Mouse (Mus musculus) layer of hippocampus, adult 2 months (tissue): ENCODE results near the gene Tgfb1. TPM values are rescaled to one million over a fixed set of nuclear protein-coding genes. Genes with fewer than 3 reads are reported as not detected.

Source experiments
- DNase-seq, 2 experiments: peaks; one replicate each; pipeline ENCODE4 v3.0.0; 2022; ENCODE audit warnings: low spot score in 2 of 2
- H3K27ac ChIP-seq: fragments of 200-600 bp; 2 replicates; pipeline ENCODE4 v1.8.1; 2022
- H3K4me3 ChIP-seq: fragments of 200-600 bp; 2 replicates; pipeline ENCODE4 v1.8.1; 2022; ENCODE audit warnings: mild to moderate bottlenecking
- CTCF ChIP-seq: fragments of 200-600 bp; conservative IDR thresholded peaks from 2 replicates; pipeline ENCODE4 v1.8.1; 2022; ENCODE audit warnings: antibody characterized with exemption, mild to moderate bottlenecking, moderate library complexity
- total RNA-seq, 2 experiments: library from RNA; stranded (reverse); gene quantifications; 2 replicates each; pipeline ENCODE4 v1.2.3; 2021

Gene Tgfb1
- total RNA-seq, 2 experiments from 2014 or later = 6.9 TPM

DNA sequence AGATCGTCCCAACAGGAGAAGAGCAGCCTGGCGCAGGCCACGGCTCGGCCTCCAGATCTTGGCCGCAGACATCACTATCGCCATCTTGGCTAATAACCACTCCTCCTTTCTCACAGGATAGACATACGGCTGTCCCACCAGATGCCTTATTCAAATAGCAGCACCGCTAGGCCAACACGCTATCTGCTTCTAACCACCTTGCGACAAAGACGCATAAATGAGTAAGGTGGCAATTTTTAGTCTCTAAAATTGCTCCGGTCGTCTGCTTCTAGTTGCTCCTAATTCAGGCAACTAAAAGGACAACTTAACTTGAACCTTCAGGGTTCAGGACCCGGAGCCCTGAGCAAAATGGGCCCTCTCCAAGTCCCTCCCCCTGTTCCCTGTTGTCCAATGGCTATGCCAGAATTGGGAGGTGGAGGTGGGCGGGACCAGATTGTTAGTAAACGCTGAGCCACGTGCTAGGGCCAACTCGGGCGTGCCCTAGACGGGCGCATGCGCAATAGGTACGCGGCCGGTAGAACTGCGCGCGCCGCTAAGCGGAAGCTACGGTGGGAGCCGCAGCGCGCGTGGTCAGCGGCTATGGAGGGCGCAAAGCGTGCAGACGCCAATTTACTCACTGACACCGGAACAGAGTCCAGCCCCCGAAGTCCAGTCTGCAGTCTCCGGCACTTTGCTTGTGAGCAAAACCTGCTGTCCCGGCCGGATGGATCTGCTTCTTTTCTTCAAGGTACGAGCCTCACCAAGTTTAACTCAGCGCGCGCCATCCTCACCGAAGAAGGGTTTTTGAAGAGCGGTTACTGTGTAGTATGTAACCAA is 27.9 kb upstream of the Tgfb1 start, which contains the start of the genes Bckdha and Exosc5:
TSS of gene Bckdha (minus strand) at position 325 of the 816 bp plus-strand sequence.
TSS of gene Exosc5 (plus strand) at position 508 of the 816 bp plus-strand sequence.
- Histone ChIP-seq H3K27ac (peak within 1 kb of the TSS; percentile 100), H3K4me3 (peak within 1 kb of the TSS; percentile 74)
- no peak for TF ChIP-seq CTCF
- DNase-seq = peak; percentile 99

DNA sequence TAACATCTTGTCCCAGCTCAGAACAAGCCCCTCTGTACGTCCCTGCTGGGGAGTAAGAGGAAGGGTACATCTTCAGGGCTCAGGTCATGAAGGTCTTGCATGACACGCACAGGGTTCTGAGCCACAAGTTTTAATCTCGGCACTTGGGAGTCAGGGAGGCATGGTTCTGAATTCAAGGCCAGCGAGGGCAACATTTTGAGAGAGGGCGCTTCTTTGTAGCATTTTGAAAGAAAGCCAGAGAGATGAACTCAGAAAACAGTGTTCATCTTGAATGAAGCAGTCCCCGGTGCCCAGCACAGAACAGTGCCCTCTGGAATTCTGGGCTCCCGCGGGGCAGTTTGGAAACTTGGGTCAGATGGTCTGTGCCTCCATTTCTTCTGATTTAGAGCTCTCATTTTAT is 20.4 kb upstream of the Tgfb1 start:
- H3K4me3 ChIP-seq = no peak overlapping the region
- DNase-seq = no peak
- no peak for TF ChIP-seq CTCF
- H3K27ac ChIP-seq = no peak overlapping the region

DNA sequence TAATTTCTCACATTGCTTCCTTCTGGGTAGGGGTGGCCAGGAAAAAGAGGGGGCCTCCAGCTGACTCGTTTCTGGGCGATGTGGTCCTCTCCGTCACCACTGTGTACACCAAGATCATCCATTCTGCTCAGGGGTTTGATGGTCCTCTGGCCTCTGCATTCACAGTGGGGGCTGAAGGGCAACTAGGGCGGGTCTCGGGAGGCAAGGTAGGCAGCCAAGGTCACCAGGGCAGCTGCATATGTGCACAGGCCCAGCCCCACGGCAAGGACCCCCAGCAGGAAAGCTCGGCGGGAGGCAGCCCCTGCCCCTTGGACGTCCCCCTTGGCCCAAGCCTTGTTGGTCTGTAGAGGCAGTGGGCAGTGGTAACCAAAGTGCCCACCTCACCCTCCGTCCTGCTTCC is 17.6 kb upstream of the Tgfb1 start:
- Histone ChIP-seq H3K27ac (no peak overlapping the region), H3K4me3 (no peak overlapping the region)
- no peak for DNase-seq
- TF ChIP-seq CTCF = no peak

DNA sequence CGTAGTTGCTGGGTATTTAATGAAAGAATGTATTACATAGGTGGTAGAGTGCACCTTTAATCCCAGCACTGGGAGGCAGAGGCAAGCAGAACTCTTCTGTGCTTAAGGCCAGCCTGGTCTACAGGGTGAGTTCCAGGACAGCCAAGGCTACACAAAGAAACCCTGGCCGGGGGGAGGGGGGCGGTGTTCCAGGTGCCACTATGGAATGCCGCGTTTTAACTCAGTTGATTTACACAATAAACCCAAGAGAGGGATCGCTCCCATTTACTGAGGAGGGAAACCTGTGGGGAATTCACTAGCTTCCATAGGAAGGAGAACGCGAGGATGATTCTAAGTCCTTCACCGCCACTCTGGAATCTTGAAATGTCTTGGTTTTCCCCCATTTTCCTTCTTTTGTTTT is 17.2 kb upstream of the Tgfb1 start:
- Histone ChIP-seq H3K27ac (no peak overlapping the region), H3K4me3 (no peak overlapping the region)
- TF ChIP-seq CTCF = no peak
- no peak for DNase-seq

DNA sequence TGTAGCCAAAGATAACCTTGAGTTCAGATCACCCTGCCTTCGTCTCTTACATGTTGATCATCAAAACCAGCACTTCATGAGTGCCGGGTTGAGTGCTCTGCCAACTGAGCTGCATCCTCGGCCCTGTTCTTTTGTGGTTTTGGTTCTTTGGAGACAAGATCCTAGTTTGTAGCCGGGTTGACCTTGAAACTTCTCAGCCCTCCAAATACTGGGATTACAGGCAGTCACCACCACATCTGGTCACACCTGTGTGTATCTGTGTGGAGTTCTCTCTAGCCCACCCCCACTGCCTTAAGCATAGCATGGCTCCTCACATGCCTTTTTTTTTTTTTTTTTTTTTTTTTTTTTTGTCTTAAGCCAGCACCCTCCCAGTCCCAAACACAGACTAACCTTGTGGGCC is 16.7 kb upstream of the Tgfb1 start:
- Histone ChIP-seq H3K4me3 (no peak overlapping the region), H3K27ac (no peak overlapping the region)
- DNase-seq = no peak
- TF ChIP-seq CTCF = no peak

DNA sequence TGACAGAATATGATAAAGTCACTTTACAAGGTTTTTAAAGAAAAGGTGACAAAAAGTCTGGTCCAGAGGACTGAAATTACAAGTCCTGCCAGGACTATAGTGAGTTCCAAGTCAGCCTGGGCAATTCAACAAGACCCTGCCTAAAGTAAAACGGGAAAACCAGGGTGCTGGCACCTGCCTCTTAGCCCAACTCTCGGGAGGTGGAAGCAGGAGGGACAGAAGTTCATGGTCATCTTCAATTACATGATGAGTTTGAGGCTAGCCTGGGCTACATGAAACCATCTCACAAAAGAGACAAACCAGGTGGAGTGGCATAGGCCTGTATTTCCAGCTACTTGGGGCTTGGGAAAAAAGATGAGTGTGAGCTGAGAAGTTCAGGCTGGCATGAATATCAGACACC is 15.1 kb upstream of the Tgfb1 start:
- no peak overlapping the region for H3K4me3 ChIP-seq
- H3K27ac ChIP-seq = no peak overlapping the region
- TF ChIP-seq CTCF = no peak
- no peak for DNase-seq

DNA sequence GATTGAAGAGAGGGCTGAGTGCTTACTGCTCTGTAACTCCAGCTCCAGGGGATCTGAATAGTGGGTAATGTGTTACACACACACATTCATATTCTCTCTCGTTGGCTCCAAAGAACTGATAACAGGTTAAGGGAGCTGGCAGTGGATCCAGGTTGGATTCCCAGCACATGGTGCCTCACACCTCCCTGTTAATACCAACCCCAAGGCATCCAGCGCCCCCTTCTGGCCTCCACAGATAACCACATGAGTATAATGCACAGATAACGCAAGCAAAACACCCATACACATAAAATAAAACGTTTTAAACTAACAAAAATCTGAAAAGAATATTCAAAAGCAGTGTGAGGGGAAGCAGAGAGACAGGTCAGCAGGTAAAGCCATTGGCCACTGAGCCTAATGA is 14.4 kb upstream of the Tgfb1 start:
- peak; percentile 50 for TF ChIP-seq CTCF

DNA sequence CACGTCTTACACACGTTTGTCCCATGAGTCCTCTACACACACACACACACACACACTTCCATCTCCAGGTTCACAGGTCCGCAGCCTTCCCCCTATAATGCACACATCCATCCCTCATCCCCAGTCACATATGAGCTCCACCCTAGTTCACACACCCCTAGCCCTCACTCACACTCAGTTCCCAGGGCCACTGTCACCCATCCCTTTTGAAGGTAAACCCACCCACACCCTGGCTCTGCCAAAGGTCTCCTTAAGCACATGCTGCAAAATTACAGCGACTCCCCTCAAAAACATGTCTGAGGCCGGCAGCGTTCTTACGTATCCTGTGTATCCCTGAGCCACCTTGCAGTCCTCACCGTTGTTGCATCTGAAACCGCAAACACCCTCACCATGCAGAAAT is 12.5 kb upstream of the Tgfb1 start:
- no peak for TF ChIP-seq CTCF
- no peak for DNase-seq
- H3K27ac ChIP-seq = no peak overlapping the region
- no peak overlapping the region; the same call in 1 of the 2 replicates for H3K4me3 ChIP-seq

More for the DNA sequence above, 14.4 kb upstream of the Tgfb1 start:
- no peak overlapping the region for H3K27ac ChIP-seq
- H3K4me3 ChIP-seq = no peak overlapping the region
- no peak for DNase-seq

DNA sequence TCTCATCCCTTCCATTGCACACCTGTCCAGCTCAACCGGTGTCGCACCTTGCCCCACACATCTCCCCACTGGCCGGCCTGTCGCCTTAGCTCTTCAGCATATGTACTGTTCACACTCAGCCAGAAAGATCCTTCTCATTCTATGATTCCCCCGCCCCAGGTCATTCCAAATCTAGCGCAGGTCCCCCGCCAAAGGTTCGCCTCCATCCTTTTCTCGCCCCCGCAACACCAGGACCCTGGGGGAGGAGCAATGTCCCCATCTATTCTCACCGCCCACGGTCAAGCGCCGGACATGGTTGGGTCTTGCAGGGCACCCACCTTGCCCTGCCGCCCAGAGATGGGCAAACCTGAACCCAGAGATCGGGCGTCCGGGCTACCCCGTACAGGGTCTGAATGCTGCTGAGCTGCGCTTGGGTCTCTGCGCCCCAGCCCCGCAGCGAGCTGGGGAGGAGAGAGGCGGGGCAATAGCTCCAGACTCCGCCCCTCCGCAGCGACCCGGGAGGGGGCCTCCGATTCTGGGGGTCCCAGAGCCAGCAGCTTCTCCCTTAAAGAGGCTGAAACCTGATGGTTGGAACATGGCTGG is 12.0 kb upstream of the Tgfb1 start, which contains the start of gene Tmem91:
TSS of gene Tmem91 (minus strand) at position 448 of the 582 bp plus-strand sequence.
- no peak for DNase-seq
- TF ChIP-seq CTCF = no peak
- Histone ChIP-seq H3K4me3 (peak within 1 kb of the TSS; percentile 28), H3K27ac (no peak within 1 kb of the TSS)

DNA sequence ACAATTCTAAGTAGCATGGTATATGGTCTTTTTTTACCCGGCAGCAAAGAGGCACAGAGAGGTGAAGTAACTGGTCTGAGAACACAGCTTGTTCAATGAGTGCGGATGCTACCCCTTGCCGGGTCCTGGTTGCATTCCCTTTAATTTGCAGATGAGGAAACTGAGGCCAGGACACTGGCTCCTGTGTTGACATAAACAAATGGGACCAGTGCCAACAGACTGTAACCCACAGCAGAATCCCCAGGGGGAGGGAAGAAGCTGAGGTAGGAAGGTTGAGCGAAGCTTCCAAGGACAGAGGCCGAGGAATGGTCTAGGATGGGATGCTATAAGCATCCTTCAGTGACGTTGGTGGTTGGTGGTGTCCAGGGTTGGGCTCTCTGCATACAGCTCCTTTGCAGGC is 11.4 kb upstream of the Tgfb1 start:
- H3K4me3 ChIP-seq = no peak overlapping the region
- H3K27ac ChIP-seq = no peak overlapping the region
- TF ChIP-seq CTCF = no peak
- no peak for DNase-seq

DNA sequence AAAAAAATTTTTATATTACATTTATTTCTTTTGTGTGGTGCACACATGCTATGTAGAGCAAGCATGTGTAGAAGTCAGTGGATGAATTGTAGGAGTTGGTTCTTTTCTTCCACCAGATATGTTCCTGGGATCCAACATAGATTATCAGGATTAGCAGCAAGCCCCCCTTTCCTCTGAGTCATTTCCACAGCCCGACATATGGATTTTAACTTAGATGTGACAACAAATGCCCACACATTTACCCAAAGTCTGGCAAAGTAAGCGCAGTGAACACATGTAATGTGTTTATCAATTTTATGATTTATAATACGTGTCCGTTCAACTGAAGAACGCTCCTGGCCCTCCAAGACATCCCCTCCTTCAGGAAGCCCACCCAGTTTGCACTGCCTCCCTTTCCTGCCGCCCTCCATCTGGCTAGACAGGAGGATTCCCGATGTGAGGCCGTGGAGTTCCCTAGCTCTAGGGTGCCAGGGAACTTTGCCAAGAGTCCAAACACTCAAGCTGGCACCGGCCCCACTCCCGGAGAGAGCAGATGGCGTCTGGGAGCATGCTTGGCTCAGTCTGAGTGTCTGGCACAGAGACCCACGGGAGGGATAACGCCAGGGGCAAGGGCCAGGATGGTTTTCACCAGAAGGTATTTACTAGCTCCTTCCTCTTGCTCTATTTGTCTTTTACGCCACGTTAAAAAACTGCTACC is 10.6 kb upstream of the Tgfb1 start:
- Histone ChIP-seq H3K27ac (no peak overlapping the region), H3K4me3 (no peak overlapping the region; the same call in 1 of the 2 replicates)
- TF ChIP-seq CTCF = no peak

DNA sequence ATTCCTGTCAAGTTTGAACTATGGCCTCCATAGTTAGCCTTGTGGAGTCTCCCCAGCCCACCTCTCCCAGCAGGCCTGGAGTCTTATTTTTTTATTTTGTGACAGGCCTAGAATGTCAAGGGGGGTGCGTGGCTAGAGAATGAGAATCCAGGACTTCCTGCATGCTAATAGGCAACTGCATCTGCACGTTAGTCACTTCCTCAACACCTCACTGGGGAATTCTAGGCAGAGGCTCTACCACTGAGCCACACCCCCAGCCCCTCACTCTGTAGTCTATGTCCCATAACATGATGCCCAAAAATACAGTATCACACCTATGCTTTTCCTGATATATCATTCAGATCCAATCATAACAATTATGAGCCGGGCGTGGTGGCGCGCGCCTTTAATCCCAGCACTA is 9.8 kb upstream of the Tgfb1 start:
- no peak for TF ChIP-seq CTCF
- Histone ChIP-seq H3K27ac (no peak overlapping the region), H3K4me3 (no peak overlapping the region)
- DNase-seq = no peak

More for the DNA sequence above, 10.6 kb upstream of the Tgfb1 start:
- DNase-seq = peak; percentile 90 to 91

DNA sequence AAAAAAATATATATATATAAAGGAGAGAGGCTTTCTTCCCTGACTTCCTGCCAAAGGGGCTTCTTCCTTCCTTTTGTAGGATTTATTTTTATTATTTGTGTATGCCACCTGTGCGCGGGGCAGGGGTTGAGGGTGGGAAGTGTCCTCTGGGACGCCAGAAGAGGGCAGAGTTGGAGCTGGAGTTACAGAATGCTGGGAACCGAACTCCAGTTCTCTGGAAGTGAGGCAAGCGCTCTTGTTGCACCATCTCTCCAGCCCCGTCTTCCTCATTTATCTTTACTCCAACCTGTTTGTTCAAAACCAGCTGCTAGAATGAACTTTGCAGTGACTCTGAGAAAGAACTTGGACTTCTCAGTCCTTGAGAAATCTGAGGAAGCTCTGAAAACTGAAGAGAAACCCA is 6.8 kb upstream of the Tgfb1 start:
- DNase-seq = no peak
- Histone ChIP-seq H3K27ac (peak overlapping the region; percentile 99), H3K4me3 (peak overlapping the region; percentile 95)
- peak; percentile 41 for TF ChIP-seq CTCF
